Mouse (Mus musculus) limb, embryonic 12.5 days (tissue): ENCODE measurements around the gene Tent5a. TPM values are rescaled to one million over a fixed set of nuclear protein-coding genes. Genes with fewer than 3 reads are reported as not detected.
A peak's percentile ranks its signal among the peaks of the same experiment; 100 is the strongest.

Experiments used
- ATAC-seq: fragments of 200-750 bp; cut with Nextera tagmentation; 2 replicates; pipeline ENCODE4 v1.8.0; 2017; ENCODE audit warnings: low read depth, moderate TSS enrichment; ENCODE audit not compliant: insufficient number of reproducible peaks, insufficient read depth, low FRiP score, low TSS enrichment
- H3K27ac ChIP-seq: fragments of 300-500 bp; sonication (generic); 2 replicates; pipeline ENCODE4 v1.5.1; 2016; ENCODE audit warnings: mild to moderate bottlenecking, moderate library complexity
- H3K27me3 ChIP-seq: fragments of 300-500 bp; sonication (generic); 2 replicates; pipeline ENCODE4 v1.6.1; 2016; ENCODE audit warnings: mild to moderate bottlenecking, moderate library complexity
- H3K36me3 ChIP-seq: fragments of 300-500 bp; sonication (generic); 2 replicates; pipeline ENCODE4 v1.6.1; 2016; ENCODE audit warnings: mild to moderate bottlenecking, moderate library complexity
- H3K4me1 ChIP-seq: fragments of 300-500 bp; sonication (generic); replicated peaks from 2 replicates; pipeline ENCODE4 v1.6.1; 2016
- H3K4me2 ChIP-seq: fragments of 300-500 bp; sonication (generic); 2 replicates; pipeline ENCODE4 v1.6.1; 2016; ENCODE audit warnings: mild to moderate bottlenecking, moderate library complexity
- H3K4me3 ChIP-seq: fragments of 300-500 bp; sonication (generic); replicated peaks from 2 replicates; pipeline ENCODE4 v1.5.1; 2016; ENCODE audit warnings: mild to moderate bottlenecking
- H3K9ac ChIP-seq: fragments of 300-500 bp; sonication (generic); replicated peaks from 2 replicates; pipeline ENCODE4 v1.6.1; 2016; ENCODE audit warnings: mild to moderate bottlenecking, moderate library complexity
- H3K9me3 ChIP-seq: fragments of 300-500 bp; sonication (generic); 2 replicates; pipeline ENCODE4 v1.6.1; 2016; ENCODE audit warnings: mild to moderate bottlenecking, moderate library complexity
- WGBS: fragments of 180-500 bp; shearing (Covaris S2); methylation state at CpG from one replicate; pipeline ENCODE4 v1.1.7; 2016; 5-methylcytosine and 5-hydroxymethylcytosine counted together
- polyA plus RNA-seq: library from polyadenylated mRNA; unstranded; fragments of >200 nt; fragmentation: Nextera tagmentation; extraction: Ambion mirVana; gene quantifications from 2 replicates; pipeline ENCODE4 v1.2.1, GENCODE M21; 2016

The Tent5a gene
- polyA plus RNA-seq, 1 experiment from 2014 or later: 3.3 TPM

GRCm38 (mm10) chr9:85336046-85336445, 8.9 kb upstream of the Tent5a start:
- Histone ChIP-seq H3K4me1 (no peaks in the 10 kb centered on the region), H3K36me3 (no peaks in the 10 kb centered on the region), H3K27ac (no peak overlapping the region), H3K4me3 (no peak overlapping the region), H3K9me3 (no peaks in the 10 kb centered on the region), H3K4me2 (no peak overlapping the region), H3K27me3 (no peaks in the 10 kb centered on the region), H3K9ac (no peak overlapping the region)
- no peak for ATAC-seq
- WGBS: 88% methylated on average over 7 of the region's 7 CpGs

GRCm38 (mm10) chr9:85331521-85331920, 4.4 kb upstream of the Tent5a start:
- no peaks in the 10 kb centered on the region for H3K9me3 ChIP-seq
- WGBS: 81% methylated on average over 2 of the region's 2 CpGs
- H3K9ac ChIP-seq: no peak overlapping the region
- H3K4me1 ChIP-seq: no peaks in the 10 kb centered on the region; the same call in 1 of the 2 replicates
- no peaks in the 10 kb centered on the region for H3K36me3 ChIP-seq
- H3K4me3 ChIP-seq: no peak overlapping the region
- no peak for ATAC-seq
- peaks cover 6% of the 10 kb centered on the region for H3K27me3 ChIP-seq
- H3K27ac ChIP-seq: no peak overlapping the region
- no peak overlapping the region for H3K4me2 ChIP-seq

- Histone ChIP-seq H3K9ac (peak overlapping the region; percentile 69), H3K4me2 (peak overlapping the region; percentile 89), H3K27me3 (peaks cover 35% of the 10 kb centered on the region), H3K9me3 (no peaks in the 10 kb centered on the region), H3K36me3 (no peaks in the 10 kb centered on the region), H3K27ac (peak overlapping the region; percentile 67; the same call in 1 of the 2 replicates), H3K4me3 (peak overlapping the region; percentile 68), H3K4me1 (no peaks in the 10 kb centered on the region; the same call in 1 of the 2 replicates)
- WGBS: 2% methylated on average over 16 of the region's 16 CpGs
- ATAC-seq: peak; percentile 18; the same call in 1 of the 2 replicates
Observed at GRCm38 (mm10) chr9:85328259-85328658, 1.1 kb upstream of the Tent5a start.

- Histone ChIP-seq H3K4me1 (no peaks in the 10 kb centered on the region; the same call in 1 of the 2 replicates), H3K4me2 (peak overlapping the region; percentile 89), H3K36me3 (no peaks in the 10 kb centered on the region), H3K9ac (peak overlapping the region; percentile 69), H3K4me3 (peak overlapping the region; percentile 68), H3K27me3 (peaks cover 39% of the 10 kb centered on the region), H3K27ac (peak overlapping the region; percentile 35; the same call in 1 of the 2 replicates), H3K9me3 (no peaks in the 10 kb centered on the region)
- ATAC-seq: peak; percentile 50
- under 1% methylated on average over 88 of the region's 88 CpGs for WGBS
Observed at GRCm38 (mm10) chr9:85326292-85327241, 581 bp downstream of the Tent5a start.

GRCm38 (mm10) chr9:85325201-85325868, 1.8 kb downstream of the Tent5a start:
- Histone ChIP-seq H3K4me1 (no peaks in the 10 kb centered on the region; the same call in 1 of the 2 replicates), H3K4me3 (peak overlapping the region; percentile 68), H3K27ac (no peak overlapping the region), H3K27me3 (peaks cover 39% of the 10 kb centered on the region), H3K9me3 (no peaks in the 10 kb centered on the region), H3K4me2 (peak overlapping the region; percentile 89), H3K36me3 (no peaks in the 10 kb centered on the region), H3K9ac (no peak overlapping the region)
- ATAC-seq: no peak
- 30% methylated on average over 17 of the region's 17 CpGs for WGBS

GRCm38 (mm10) chr9:85324158-85324875, 2.8 kb downstream of the Tent5a start:
- Histone ChIP-seq H3K4me1 (no peaks in the 10 kb centered on the region; the same call in 1 of the 2 replicates), H3K27ac (no peak overlapping the region), H3K4me3 (peak overlapping the region; percentile 68), H3K9ac (no peak overlapping the region), H3K27me3 (peaks cover 39% of the 10 kb centered on the region), H3K4me2 (peak overlapping the region; percentile 89), H3K9me3 (no peaks in the 10 kb centered on the region), H3K36me3 (no peaks in the 10 kb centered on the region)
- WGBS: 71% methylated on average over 11 of the region's 11 CpGs
- no peak for ATAC-seq

- Histone ChIP-seq H3K4me2 (no peak overlapping the region), H3K27me3 (peaks cover 21% of the 10 kb centered on the region), H3K4me1 (no peaks in the 10 kb centered on the region), H3K9ac (no peak overlapping the region), H3K36me3 (no peaks in the 10 kb centered on the region), H3K4me3 (no peak overlapping the region), H3K9me3 (no peaks in the 10 kb centered on the region), H3K27ac (no peak overlapping the region)
- WGBS: 74% methylated on average over 8 of the region's 8 CpGs
- no peak for ATAC-seq
Observed at GRCm38 (mm10) chr9:85320167-85320951, 6.8 kb downstream of the Tent5a start.

- peaks cover 6% of the 10 kb centered on the region; the same call in 1 of the 2 replicates for H3K4me1 ChIP-seq
- WGBS: 57% methylated on average over 1 of the region's 1 CpGs
- no peak overlapping the region for H3K9ac ChIP-seq
Observed at GRCm38 (mm10) chr9:85316122-85316521, 11.0 kb downstream of the Tent5a start.

GRCm38 (mm10) chr9:85312473-85312872, 14.7 kb downstream of the Tent5a start, which contains the start of gene Gm11114:
TSS of gene Gm11114 (plus strand) at chr9:85312773.
- no peak within 1 kb of the TSS for H3K27ac ChIP-seq
- H3K36me3 ChIP-seq: no peaks in the 10 kb centered on the region
- no peak within 1 kb of the TSS for H3K9ac ChIP-seq
- H3K27me3 ChIP-seq: no peaks in the 10 kb centered on the region
- 69% methylated on average over 6 of the region's 6 CpGs for WGBS
- no peaks in the 10 kb centered on the region for H3K9me3 ChIP-seq
- H3K4me1 ChIP-seq: peaks cover 6% of the 10 kb centered on the region; the same call in 1 of the 2 replicates
- H3K4me2 ChIP-seq: no peak within 1 kb of the TSS
- no peak within 1 kb of the TSS for H3K4me3 ChIP-seq
- no peak for ATAC-seq

More at GRCm38 (mm10) chr9:85316122-85316521, 11.0 kb downstream of the Tent5a start:
- Histone ChIP-seq H3K36me3 (no peaks in the 10 kb centered on the region), H3K27me3 (no peaks in the 10 kb centered on the region), H3K27ac (no peak overlapping the region), H3K4me2 (no peak overlapping the region), H3K4me3 (no peak overlapping the region), H3K9me3 (no peaks in the 10 kb centered on the region)
- ATAC-seq: no peak

GRCm38 (mm10) chr9:85303378-85303777, 23.8 kb downstream of the Tent5a start:
- no peak for ATAC-seq
- Histone ChIP-seq H3K4me1 (no peaks in the 10 kb centered on the region), H3K9ac (no peak overlapping the region), H3K4me2 (no peak overlapping the region), H3K27ac (no peak overlapping the region), H3K36me3 (no peaks in the 10 kb centered on the region), H3K27me3 (no peaks in the 10 kb centered on the region), H3K4me3 (no peak overlapping the region), H3K9me3 (no peaks in the 10 kb centered on the region)
- 86% methylated on average over 3 of the region's 3 CpGs for WGBS
